Mouse (Mus musculus) midbrain, embryonic 11.5 days (tissue): ENCODE results near the gene Sox6. TPM values are rescaled to one million over a fixed set of nuclear protein-coding genes. Genes with fewer than 3 reads are reported as not detected.
A peak's percentile ranks its signal among the peaks of the same experiment; 100 is the strongest.

ENCODE experiments used
- ATAC-seq: fragments of 200-750 bp; cut with Nextera tagmentation; 2 replicates; pipeline ENCODE4 v1.8.0; 2017; ENCODE audit warnings: moderate TSS enrichment, moderate library complexity; ENCODE audit not compliant: low FRiP score
- DNase-seq: peaks from one replicate; pipeline ENCODE4 v3.0.0; 2015; ENCODE audit warnings: low spot score; ENCODE audit errors: missing footprints
- H3K27ac ChIP-seq: fragments of 300-500 bp; sonication (generic); 2 replicates; pipeline ENCODE4 v1.5.1; 2014; ENCODE audit warnings: low read depth, low read length
- H3K27me3 ChIP-seq: fragments of 300-500 bp; sonication (generic); 2 replicates; pipeline ENCODE4 v1.6.1; 2014; ENCODE audit warnings: mild to moderate bottlenecking, low read length, moderate library complexity, mixed read lengths; ENCODE audit not compliant: control insufficient read depth, insufficient read depth
- H3K36me3 ChIP-seq: fragments of 300-500 bp; sonication (generic); 2 replicates; pipeline ENCODE4 v1.6.1; 2014; ENCODE audit warnings: mild to moderate bottlenecking, low read length, moderate library complexity, mixed read lengths; ENCODE audit not compliant: control insufficient read depth, insufficient read depth
- H3K4me1 ChIP-seq: fragments of 300-500 bp; sonication (generic); 2 replicates; pipeline ENCODE4 v1.6.1; 2014; ENCODE audit warnings: low read length; ENCODE audit not compliant: control insufficient read depth, insufficient read depth
- H3K4me2 ChIP-seq: fragments of 300-500 bp; sonication (generic); 2 replicates; pipeline ENCODE4 v1.6.1; 2014; ENCODE audit warnings: mild to moderate bottlenecking, moderate library complexity
- H3K4me3 ChIP-seq: fragments of 300-500 bp; sonication (generic); 2 replicates; pipeline ENCODE4 v1.5.1; 2014; ENCODE audit warnings: low read depth, low read length
- H3K9ac ChIP-seq: fragments of 300-500 bp; sonication (generic); 2 replicates; pipeline ENCODE4 v1.6.1; 2014; ENCODE audit warnings: low read length
- H3K9me3 ChIP-seq: fragments of 300-500 bp; sonication (generic); 2 replicates; pipeline ENCODE4 v1.6.1; 2016; ENCODE audit warnings: low read length; ENCODE audit not compliant: control insufficient read depth
- WGBS: fragments of 180-500 bp; shearing (Covaris S2); extraction: QIAGEN DNeasy Blood & Tissue Kit; methylation state at CpG from one replicate; pipeline ENCODE4 v1.1.7; 2014; 5-methylcytosine and 5-hydroxymethylcytosine counted together
- polyA plus RNA-seq: library from polyadenylated mRNA; unstranded; fragments of >200 nt; fragmentation: Nextera tagmentation; extraction: Ambion mirVana; gene quantifications from 2 replicates; pipeline ENCODE4 v1.2.1, GENCODE M21; 2014

Gene Sox6
- polyA plus RNA-seq, 1 experiment from 2014 or later = 42.7 TPM

- ATAC-seq (no peak), DNase-seq (no peak)
- H3K4me2 ChIP-seq = no peak overlapping the region
- H3K36me3 ChIP-seq = no peaks in the 10 kb centered on the region
- no peak overlapping the region for H3K27ac ChIP-seq
- no peak overlapping the region for H3K9ac ChIP-seq
- H3K9me3 ChIP-seq = no peaks in the 10 kb centered on the region
- no peaks in the 10 kb centered on the region for H3K4me1 ChIP-seq
- H3K27me3 ChIP-seq = no peaks in the 10 kb centered on the region
- 90% methylated on average over 4 of the region's 4 CpGs for WGBS
- no peak overlapping the region for H3K4me3 ChIP-seq
Observed at GRCm38 (mm10) chr7:115545585-115546374, 492.8 kb downstream of the Sox6 start.

GRCm38 (mm10) chr7:115543596-115543995 is 495.0 kb downstream of the Sox6 start:
- Histone ChIP-seq H3K9ac (no peak overlapping the region), H3K4me2 (no peak overlapping the region), H3K9me3 (no peaks in the 10 kb centered on the region), H3K27ac (no peak overlapping the region), H3K4me3 (no peak overlapping the region), H3K27me3 (no peaks in the 10 kb centered on the region), H3K36me3 (no peaks in the 10 kb centered on the region), H3K4me1 (no peaks in the 10 kb centered on the region)
- WGBS = 44% methylated on average over 4 of the region's 4 CpGs
- ATAC-seq (no peak), DNase-seq (no peak)

- Histone ChIP-seq H3K27me3 (no peaks in the 10 kb centered on the region), H3K27ac (no peak overlapping the region), H3K9me3 (no peaks in the 10 kb centered on the region), H3K4me1 (no peaks in the 10 kb centered on the region), H3K9ac (no peak overlapping the region), H3K4me2 (no peak overlapping the region), H3K36me3 (no peaks in the 10 kb centered on the region), H3K4me3 (no peak overlapping the region)
- DNase-seq (peak; percentile 84), ATAC-seq (no peak)
- 55% methylated on average over 2 of the region's 2 CpGs for WGBS
Observed at GRCm38 (mm10) chr7:115540261-115540660, 498.3 kb downstream of the Sox6 start.

GRCm38 (mm10) chr7:115539003-115539402 is 499.6 kb downstream of the Sox6 start:
- no peaks in the 10 kb centered on the region for H3K36me3 ChIP-seq
- no peak for ATAC-seq

GRCm38 (mm10) chr7:115537636-115538035 is 501.0 kb downstream of the Sox6 start:
- no peak overlapping the region for H3K27ac ChIP-seq
- no peaks in the 10 kb centered on the region for H3K9me3 ChIP-seq
- no peaks in the 10 kb centered on the region for H3K27me3 ChIP-seq
- 83% methylated on average over 3 of the region's 3 CpGs for WGBS
- no peak overlapping the region for H3K4me3 ChIP-seq
- H3K4me2 ChIP-seq = no peak overlapping the region
- H3K36me3 ChIP-seq = no peaks in the 10 kb centered on the region
- H3K9ac ChIP-seq = no peak overlapping the region
- H3K4me1 ChIP-seq = no peaks in the 10 kb centered on the region
- ATAC-seq (no peak), DNase-seq (no peak)

More at GRCm38 (mm10) chr7:115539003-115539402, 499.6 kb downstream of the Sox6 start:
- Histone ChIP-seq H3K9me3 (no peaks in the 10 kb centered on the region), H3K27me3 (no peaks in the 10 kb centered on the region), H3K27ac (no peak overlapping the region), H3K4me2 (no peak overlapping the region), H3K4me3 (no peak overlapping the region), H3K9ac (no peak overlapping the region), H3K4me1 (no peaks in the 10 kb centered on the region)
- no peak for DNase-seq
- 81% methylated on average over 9 of the region's 9 CpGs for WGBS

- WGBS = 79% methylated on average over 3 of the region's 3 CpGs
Observed at GRCm38 (mm10) chr7:115536521-115536920, 502.1 kb downstream of the Sox6 start.

GRCm38 (mm10) chr7:115531875-115532274 is 506.7 kb downstream of the Sox6 start:
- DNase-seq (no peak), ATAC-seq (no peak)
- H3K4me1 ChIP-seq = no peaks in the 10 kb centered on the region
- no peak overlapping the region for H3K9ac ChIP-seq
- no peak overlapping the region for H3K27ac ChIP-seq
- no peak overlapping the region for H3K4me3 ChIP-seq
- H3K9me3 ChIP-seq = no peaks in the 10 kb centered on the region
- WGBS = 67% methylated on average over 1 of the region's 1 CpGs
- H3K36me3 ChIP-seq = no peaks in the 10 kb centered on the region
- H3K27me3 ChIP-seq = no peaks in the 10 kb centered on the region
- no peak overlapping the region for H3K4me2 ChIP-seq

More at GRCm38 (mm10) chr7:115536521-115536920, 502.1 kb downstream of the Sox6 start:
- H3K4me1 ChIP-seq = no peaks in the 10 kb centered on the region
- no peak overlapping the region for H3K9ac ChIP-seq
- no peak overlapping the region for H3K4me2 ChIP-seq
- no peaks in the 10 kb centered on the region for H3K36me3 ChIP-seq
- H3K4me3 ChIP-seq = no peak overlapping the region
- no peak overlapping the region for H3K27ac ChIP-seq
- DNase-seq = no peak
- H3K27me3 ChIP-seq = no peaks in the 10 kb centered on the region
- ATAC-seq = no peak
- H3K9me3 ChIP-seq = no peaks in the 10 kb centered on the region

GRCm38 (mm10) chr7:115531217-115531616 is 507.4 kb downstream of the Sox6 start:
- no peak overlapping the region for H3K4me3 ChIP-seq
- no peak for ATAC-seq
- no peak for DNase-seq
- 67% methylated on average over 2 of the region's 2 CpGs for WGBS
- no peaks in the 10 kb centered on the region for H3K27me3 ChIP-seq
- no peaks in the 10 kb centered on the region for H3K9me3 ChIP-seq
- H3K4me2 ChIP-seq = no peak overlapping the region
- no peaks in the 10 kb centered on the region for H3K4me1 ChIP-seq
- no peak overlapping the region for H3K27ac ChIP-seq
- H3K9ac ChIP-seq = no peak overlapping the region
- no peaks in the 10 kb centered on the region for H3K36me3 ChIP-seq

- no peaks in the 10 kb centered on the region for H3K4me1 ChIP-seq
- no peak for ATAC-seq
- 95% methylated on average over 1 of the region's 1 CpGs for WGBS
Observed at GRCm38 (mm10) chr7:115517701-115518100, 520.9 kb downstream of the Sox6 start.

More at GRCm38 (mm10) chr7:115517701-115518100, 520.9 kb downstream of the Sox6 start:
- no peak overlapping the region for H3K27ac ChIP-seq
- H3K36me3 ChIP-seq = no peaks in the 10 kb centered on the region
- no peak for DNase-seq
- H3K4me2 ChIP-seq = no peak overlapping the region
- H3K4me3 ChIP-seq = no peak overlapping the region
- no peak overlapping the region for H3K9ac ChIP-seq
- no peaks in the 10 kb centered on the region for H3K9me3 ChIP-seq
- H3K27me3 ChIP-seq = no peaks in the 10 kb centered on the region
